Mouse (Mus musculus): ENCODE measurements at regions not wholly inside any gene's neighbourhood (a gene's known extent, or its start where the extent isn't known, plus 50 kb on each side); places are given as distances from the start of the nearest gene placed in this dataset.

DNA sequence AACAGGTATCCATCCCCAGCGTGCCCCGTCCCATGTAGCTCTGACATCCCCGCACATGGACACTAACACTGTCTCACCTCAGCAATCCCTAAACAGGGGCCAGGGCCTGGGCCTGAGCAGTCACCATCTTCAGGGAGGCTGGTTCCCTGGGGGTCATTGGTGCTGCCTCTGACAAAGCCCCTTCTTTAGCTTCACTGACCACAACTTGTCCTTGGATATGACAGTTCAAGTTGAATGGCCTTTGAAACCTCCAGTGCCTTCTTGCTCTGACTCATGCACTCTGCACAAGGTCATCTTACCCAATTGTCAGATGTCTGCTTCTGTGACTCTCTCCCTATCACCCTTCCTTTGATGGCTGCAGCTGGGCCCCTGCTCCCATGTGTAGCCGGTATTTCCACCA, 68.2 kb upstream of the Klf13 start:
- TF ChIP-seq POLR2A (IDR thresholded peaks at IDR 0.05; ENCODE audit: borderline replicate concordance, control insufficient read depth, low read depth, low read length), result no peak
- TF ChIP-seq CTCF (IDR thresholded peaks at IDR 0.05; ENCODE audit: control insufficient read depth, insufficient read depth, low read length), result no peak

Data from bone marrow, adult 2 months (tissue).